Mouse (Mus musculus): ENCODE results near the gene Coq8a. TPM values are rescaled to one million over a fixed set of nuclear protein-coding genes. Genes with fewer than 3 reads are reported as not detected.
A peak's percentile ranks its signal among the peaks of the same experiment; 100 is the strongest.

The Coq8a gene
- total and polyA plus RNA-seq, 2 experiments from 2014 or later, result 148 to 231 TPM

- H3K4me1 ChIP-seq (ENCODE audit: control insufficient read depth, insufficient read depth), result peaks cover 70% of the 10 kb centered on the region
- H3K4me3 ChIP-seq (ENCODE audit: low read depth, low read length), result no peak overlapping the region
- peak; percentile 31 for ATAC-seq (ENCODE audit: insufficient read depth, low read depth)
- peak overlapping the region; percentile 94 for H3K27ac ChIP-seq (ENCODE audit: low read depth)
- H3K9ac ChIP-seq (replicated peaks; ENCODE audit: low read depth, low read length), result no peak overlapping the region; the same call in 1 of the 2 replicates
- TF ChIP-seq CTCF (IDR thresholded peaks at IDR 0.05; ENCODE audit: low read depth), result no peak
- no peak for TF ChIP-seq EP300 (IDR thresholded peaks at IDR 0.05; ENCODE audit: low read depth)
- H3K36me3 ChIP-seq (replicated peaks; ENCODE audit: control insufficient read depth, insufficient read depth, low read length), result no peaks in the 10 kb centered on the region; the same call in 1 of the 2 replicates
- 77% methylated on average over 3 of the region's 3 CpGs for WGBS
- no peaks in the 10 kb centered on the region for H3K27me3 ChIP-seq (ENCODE audit: control insufficient read depth, insufficient read depth, low read length)
- DNase-seq (ENCODE audit: low spot score), result no peak
- H3K9me3 ChIP-seq (replicated peaks; ENCODE audit: control insufficient read depth, low read length), result no peaks in the 10 kb centered on the region
- no peak overlapping the region for H3K4me2 ChIP-seq (ENCODE audit: low read depth, low read length)
Measured at GRCm38 (mm10) chr1:180186371-180186770, 13.0 kb downstream of the Coq8a start.

- Histone ChIP-seq H3K4me2 (ENCODE audit: low read depth, low read length) (no peak overlapping the region), H3K4me1 (ENCODE audit: control insufficient read depth, insufficient read depth) (peaks cover 69% of the 10 kb centered on the region), H3K27me3 (ENCODE audit: control insufficient read depth, insufficient read depth, low read length) (no peaks in the 10 kb centered on the region), H3K9me3 (replicated peaks; ENCODE audit: control insufficient read depth, low read length) (no peaks in the 10 kb centered on the region), H3K9ac (replicated peaks; ENCODE audit: low read depth, low read length) (no peak overlapping the region), H3K4me3 (ENCODE audit: low read depth, low read length) (no peak overlapping the region), H3K27ac (ENCODE audit: low read depth) (peak overlapping the region; percentile 94), H3K36me3 (replicated peaks; ENCODE audit: control insufficient read depth, insufficient read depth, low read length) (no peaks in the 10 kb centered on the region; the same call in 1 of the 2 replicates)
- DNase-seq (ENCODE audit: low spot score) (peak; percentile 83), ATAC-seq (ENCODE audit: insufficient read depth, low read depth) (peak; percentile 82)
- WGBS, result 23% methylated on average over 5 of the region's 5 CpGs
- peak; percentile 57 for TF ChIP-seq CTCF (IDR thresholded peaks at IDR 0.05; ENCODE audit: low read depth)
- peak; percentile 88; the same call in 1 of the 2 replicates for TF ChIP-seq EP300 (IDR thresholded peaks at IDR 0.05; ENCODE audit: low read depth)
Measured at GRCm38 (mm10) chr1:180185877-180186276, 13.5 kb downstream of the Coq8a start.

- Histone ChIP-seq H3K9me3 (replicated peaks; ENCODE audit: control insufficient read depth, low read length) (no peaks in the 10 kb centered on the region), H3K4me3 (ENCODE audit: low read depth, low read length) (no peak overlapping the region), H3K27me3 (ENCODE audit: control insufficient read depth, insufficient read depth, low read length) (no peaks in the 10 kb centered on the region), H3K9ac (replicated peaks; ENCODE audit: low read depth, low read length) (peak overlapping the region; percentile 24; the same call in 1 of the 2 replicates), H3K27ac (ENCODE audit: low read depth) (peak overlapping the region; percentile 94), H3K4me1 (ENCODE audit: control insufficient read depth, insufficient read depth) (peaks cover 66% of the 10 kb centered on the region), H3K4me2 (ENCODE audit: low read depth, low read length) (no peak overlapping the region), H3K36me3 (replicated peaks; ENCODE audit: control insufficient read depth, insufficient read depth, low read length) (no peaks in the 10 kb centered on the region; the same call in 1 of the 2 replicates)
- TF ChIP-seq EP300 (IDR thresholded peaks at IDR 0.05; ENCODE audit: low read depth) (no peak), CTCF (IDR thresholded peaks at IDR 0.05; ENCODE audit: low read depth) (no peak)
- DNase-seq (ENCODE audit: low spot score) (no peak), ATAC-seq (ENCODE audit: insufficient read depth, low read depth) (no peak)
- WGBS, result 23% methylated on average over 7 of the region's 7 CpGs
Measured at GRCm38 (mm10) chr1:180184768-180185167, 14.6 kb downstream of the Coq8a start.

DNA sequence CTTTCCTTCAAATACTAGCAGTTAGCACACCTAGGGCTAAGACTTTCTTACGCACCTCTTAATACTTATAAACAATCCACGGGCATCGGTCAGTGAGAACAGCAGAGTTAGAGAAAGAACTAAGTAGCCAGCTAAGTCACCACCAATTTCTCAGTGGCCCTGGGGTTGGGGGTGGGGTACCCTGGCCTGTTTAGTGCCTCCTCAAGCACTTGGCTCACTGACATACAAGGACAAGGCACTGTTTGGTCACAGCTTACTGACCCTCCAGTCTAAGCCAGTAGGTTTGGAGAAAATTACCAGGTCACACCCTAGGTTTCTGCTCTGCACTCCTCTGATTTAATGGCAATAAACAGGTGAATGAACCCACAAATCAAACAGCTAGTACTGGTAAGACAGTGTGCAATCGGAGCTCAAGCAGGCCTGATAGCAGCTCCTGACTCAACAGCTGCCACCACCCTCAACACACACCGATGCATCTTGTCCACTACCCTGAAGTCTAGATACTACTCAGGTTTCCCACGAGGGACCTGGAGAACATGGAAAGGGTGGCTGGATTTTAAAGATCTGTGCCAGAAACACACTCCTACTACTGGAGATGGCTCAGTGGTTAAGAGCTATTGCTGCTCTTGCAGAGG lies 15.8 kb downstream of the Coq8a start:
- 85% methylated on average over 6 of the region's 6 CpGs for WGBS
- H3K4me3 ChIP-seq (ENCODE audit: low read depth, low read length), result no peak overlapping the region
- H3K36me3 ChIP-seq (replicated peaks; ENCODE audit: control insufficient read depth, insufficient read depth, low read length), result peaks cover 7% of the 10 kb centered on the region
- ATAC-seq (ENCODE audit: insufficient read depth, low read depth) (no peak), DNase-seq (ENCODE audit: low spot score) (no peak)
- TF ChIP-seq EP300 (IDR thresholded peaks at IDR 0.05; ENCODE audit: low read depth), result no peak
- no peaks in the 10 kb centered on the region for H3K9me3 ChIP-seq (replicated peaks; ENCODE audit: control insufficient read depth, low read length)
- peaks cover 62% of the 10 kb centered on the region for H3K4me1 ChIP-seq (ENCODE audit: control insufficient read depth, insufficient read depth)
- no peaks in the 10 kb centered on the region for H3K27me3 ChIP-seq (ENCODE audit: control insufficient read depth, insufficient read depth, low read length)
- peak overlapping the region; percentile 2; the same call in 1 of the 2 replicates for H3K27ac ChIP-seq (ENCODE audit: low read depth)
- H3K9ac ChIP-seq (replicated peaks; ENCODE audit: low read depth, low read length), result 0 out of 2 replicates have a peak overlapping the region, but pooled peaks have one; percentile 11
- no peak overlapping the region for H3K4me2 ChIP-seq (ENCODE audit: low read depth, low read length)

- Histone ChIP-seq H3K27me3 (ENCODE audit: control insufficient read depth, insufficient read depth, low read length) (no peaks in the 10 kb centered on the region), H3K9me3 (replicated peaks; ENCODE audit: control insufficient read depth, low read length) (no peaks in the 10 kb centered on the region), H3K4me2 (ENCODE audit: low read depth, low read length) (no peak overlapping the region), H3K4me1 (ENCODE audit: control insufficient read depth, insufficient read depth) (peaks cover 56% of the 10 kb centered on the region), H3K27ac (ENCODE audit: low read depth) (peak overlapping the region; percentile 2; the same call in 1 of the 2 replicates), H3K9ac (replicated peaks; ENCODE audit: low read depth, low read length) (0 out of 2 replicates have a peak overlapping the region, but pooled peaks have one; percentile 3), H3K4me3 (ENCODE audit: low read depth, low read length) (no peak overlapping the region), H3K36me3 (replicated peaks; ENCODE audit: control insufficient read depth, insufficient read depth, low read length) (peaks cover 14% of the 10 kb centered on the region)
- TF ChIP-seq EP300 (IDR thresholded peaks at IDR 0.05; ENCODE audit: low read depth) (no peak), CTCF (IDR thresholded peaks at IDR 0.05; ENCODE audit: low read depth) (no peak)
- DNase-seq (ENCODE audit: low spot score), result no peak
- 77% methylated on average over 3 of the region's 3 CpGs for WGBS
- no peak for ATAC-seq (ENCODE audit: insufficient read depth, low read depth)
Measured at GRCm38 (mm10) chr1:180182731-180183130, 16.7 kb downstream of the Coq8a start.

- Histone ChIP-seq H3K4me1 (ENCODE audit: control insufficient read depth, insufficient read depth) (peaks cover 49% of the 10 kb centered on the region), H3K36me3 (replicated peaks; ENCODE audit: control insufficient read depth, insufficient read depth, low read length) (peaks cover 15% of the 10 kb centered on the region), H3K4me3 (ENCODE audit: low read depth, low read length) (no peak overlapping the region), H3K9ac (replicated peaks; ENCODE audit: low read depth, low read length) (no peak overlapping the region), H3K27me3 (ENCODE audit: control insufficient read depth, insufficient read depth, low read length) (no peaks in the 10 kb centered on the region), H3K4me2 (ENCODE audit: low read depth, low read length) (no peak overlapping the region), H3K27ac (ENCODE audit: low read depth) (no peak overlapping the region), H3K9me3 (replicated peaks; ENCODE audit: control insufficient read depth, low read length) (no peaks in the 10 kb centered on the region)
- DNase-seq (ENCODE audit: low spot score) (no peak), ATAC-seq (ENCODE audit: insufficient read depth, low read depth) (no peak)
- TF ChIP-seq CTCF (IDR thresholded peaks at IDR 0.05; ENCODE audit: low read depth) (peak; percentile 16; the same call in 1 of the 2 replicates), EP300 (IDR thresholded peaks at IDR 0.05; ENCODE audit: low read depth) (no peak)
- 82% methylated on average over 9 of the region's 9 CpGs for WGBS
Measured at GRCm38 (mm10) chr1:180181966-180182319, 17.5 kb downstream of the Coq8a start.
